Mouse (Mus musculus): ENCODE results near the gene Arid3a.
A peak's percentile ranks its signal among the peaks of the same experiment; 100 is the strongest.

The Arid3a gene

GRCm38 (mm10) chr10:79979401-79980155 lies 52.7 kb downstream of the Arid3a start:
- DNase-seq = no peak

- DNase-seq = no peak
These were observed 56.4 kb downstream of the Arid3a start for GRCm38 (mm10) chr10:79983205-79983604.

DNA sequence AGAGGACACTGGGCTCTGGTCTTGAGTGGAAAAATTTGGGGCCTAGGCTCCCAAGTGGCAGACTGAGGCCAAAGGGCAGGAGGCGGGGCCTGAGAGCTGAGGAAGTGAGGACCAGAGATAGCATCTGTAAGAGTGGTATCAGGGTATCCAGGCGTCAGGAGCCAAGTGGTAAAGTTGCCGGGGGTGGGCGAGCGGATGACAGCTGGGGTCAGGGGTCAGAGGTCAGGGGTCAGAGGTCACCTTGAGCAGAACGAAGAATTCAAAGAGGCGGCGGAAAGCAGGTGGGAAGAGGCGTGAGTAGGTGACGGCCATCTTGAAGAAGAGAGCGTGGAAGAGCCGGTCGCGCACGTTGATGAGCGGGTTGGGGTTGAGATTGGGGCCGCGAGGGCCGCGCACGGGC lies 56.8 kb downstream of the Arid3a start:
- DNase-seq = peak; percentile 90

GRCm38 (mm10) chr10:79984195-79984816 lies 57.5 kb downstream of the Arid3a start, which contains the start of gene Tmem259:
Gene Tmem259 (minus strand): TSS chr10:79984330.
- peak; percentile 89 for DNase-seq

DNA sequence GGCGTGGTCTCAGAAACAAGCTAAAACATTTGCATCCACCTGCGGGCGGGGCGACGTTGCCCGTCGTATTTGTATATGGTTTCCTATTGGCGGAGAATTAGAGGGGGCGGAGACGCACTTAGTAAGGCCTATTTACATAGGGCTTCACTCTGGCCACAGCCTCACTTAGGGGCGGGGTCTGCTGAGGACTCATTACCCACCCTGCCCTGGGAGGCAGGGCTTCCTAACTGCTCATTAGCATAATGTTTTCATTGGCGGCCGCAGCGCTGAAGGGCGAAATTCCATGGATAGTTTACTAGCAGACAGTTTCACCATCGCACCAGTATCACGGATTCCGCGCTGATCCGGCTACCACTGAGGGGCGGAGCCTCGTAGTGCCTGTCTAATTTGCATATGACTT lies 58.0 kb downstream of the Arid3a start:
- peak; percentile 99 for DNase-seq

GRCm38 (mm10) chr10:79985334-79986231 lies 58.7 kb downstream of the Arid3a start:
- peak; percentile 88 for DNase-seq

- DNase-seq = peak; percentile 79
These were observed 59.5 kb downstream of the Arid3a start for GRCm38 (mm10) chr10:79986232-79986878.

DNA sequence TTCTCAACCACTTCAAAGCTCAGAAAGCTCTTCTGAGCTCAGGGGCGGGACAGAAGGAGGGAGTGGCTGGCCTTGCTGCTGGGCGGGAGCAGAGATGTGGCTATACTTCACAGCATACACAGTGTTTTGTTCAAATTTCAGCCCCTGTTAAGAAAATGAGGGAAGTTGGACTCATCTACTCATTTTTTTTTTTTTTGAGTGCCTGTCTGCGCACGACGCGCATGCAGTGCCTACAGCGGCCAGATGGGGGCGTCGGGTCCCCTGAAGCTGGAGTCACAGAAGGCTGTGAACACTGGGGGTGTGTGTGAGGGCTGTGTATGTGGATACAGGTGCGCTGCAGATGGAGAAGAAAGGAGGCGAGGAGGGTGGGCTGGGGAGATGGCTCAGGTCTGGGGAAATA lies 60.1 kb downstream of the Arid3a start:
- DNase-seq = peak; percentile 87

- no peak for DNase-seq
These were observed 61.1 kb downstream of the Arid3a start for GRCm38 (mm10) chr10:79987771-79988505.

- no peak for DNase-seq
These were observed 61.8 kb downstream of the Arid3a start, which contains the start of gene Cnn2 for GRCm38 (mm10) chr10:79988506-79989271. Gene Cnn2 (plus strand): TSS chr10:79988584.

DNA sequence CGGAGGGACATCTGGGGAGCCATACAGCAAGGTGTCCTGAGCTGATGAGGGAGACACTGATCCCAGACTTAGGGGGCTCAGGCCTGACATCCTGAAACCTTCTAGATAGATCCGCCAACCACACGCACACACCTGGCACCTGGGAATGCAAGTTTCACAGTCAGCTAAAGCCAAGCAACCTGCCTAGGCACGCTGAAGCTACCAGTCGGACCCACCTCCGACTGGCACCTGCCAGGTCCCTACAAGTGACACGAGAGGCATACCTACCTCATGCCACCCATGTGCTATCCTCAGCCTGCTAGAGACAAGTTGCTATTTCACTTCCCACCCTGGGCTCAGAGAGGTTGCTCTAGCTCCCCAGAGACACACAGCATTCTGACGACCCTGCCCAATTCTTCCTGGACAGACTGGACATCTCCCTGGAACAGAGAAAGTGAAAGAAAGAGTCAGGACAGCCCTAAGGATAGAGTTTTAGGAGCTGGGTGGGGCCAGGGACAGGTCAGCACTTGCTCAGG lies 62.5 kb downstream of the Arid3a start:
- no peak for DNase-seq

- DNase-seq = no peak
These were observed 63.0 kb downstream of the Arid3a start for GRCm38 (mm10) chr10:79989870-79990269.

DNA sequence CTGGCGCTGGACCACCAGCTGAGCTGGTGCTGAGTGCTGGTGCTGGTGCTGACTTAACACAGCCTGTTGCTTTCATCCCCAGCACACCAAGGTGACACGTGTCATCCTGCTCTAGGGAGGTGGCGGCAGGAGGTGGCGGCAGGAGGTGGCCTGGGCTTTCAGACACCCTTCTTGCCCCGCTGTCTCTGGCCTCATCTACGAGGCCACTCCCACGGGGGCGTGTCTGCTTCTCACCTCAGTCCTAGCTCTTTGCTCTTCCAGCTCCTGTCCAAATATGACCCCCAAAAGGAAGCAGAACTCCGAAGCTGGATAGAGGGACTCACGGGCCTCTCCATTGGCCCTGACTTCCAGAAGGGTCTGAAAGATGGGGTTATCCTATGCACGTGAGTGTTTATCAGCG lies 64.3 kb downstream of the Arid3a start:
- no peak for DNase-seq

GRCm38 (mm10) chr10:79991548-79991947 lies 64.7 kb downstream of the Arid3a start:
- no peak for DNase-seq

DNA sequence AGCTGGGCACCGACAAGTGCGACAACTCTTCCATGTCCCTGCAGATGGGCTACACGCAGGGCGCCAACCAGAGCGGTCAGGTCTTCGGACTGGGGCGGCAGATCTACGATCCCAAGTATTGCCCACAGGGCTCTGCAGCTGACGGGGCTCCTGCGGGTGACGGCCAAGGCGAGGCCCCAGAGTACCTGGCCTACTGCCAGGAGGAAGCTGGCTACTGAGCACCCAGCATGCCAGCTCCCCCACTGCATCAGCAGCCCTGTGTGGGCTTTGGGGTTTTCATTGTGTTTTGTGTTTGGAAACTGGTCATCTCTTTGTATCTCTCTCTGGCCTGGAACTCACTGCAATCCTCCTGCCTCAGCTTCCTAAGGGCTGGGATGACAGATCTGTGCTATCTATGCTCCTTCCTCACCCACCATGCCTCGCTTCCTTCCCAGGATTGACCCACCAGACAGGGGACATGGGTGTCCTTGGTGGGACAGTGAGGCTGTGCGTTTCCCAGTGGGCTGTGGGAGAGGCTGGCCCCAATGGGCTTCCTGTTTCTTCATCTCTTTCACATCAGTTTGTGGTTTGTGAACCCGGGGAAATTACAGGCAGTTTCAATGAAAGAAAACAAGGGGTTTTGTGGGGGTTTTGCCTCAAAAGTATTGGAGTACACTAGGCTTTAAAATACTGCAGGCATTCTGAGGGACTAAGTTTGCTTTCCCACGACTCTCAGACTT lies 67.7 kb downstream of the Arid3a start:
- no peak for DNase-seq

DNA sequence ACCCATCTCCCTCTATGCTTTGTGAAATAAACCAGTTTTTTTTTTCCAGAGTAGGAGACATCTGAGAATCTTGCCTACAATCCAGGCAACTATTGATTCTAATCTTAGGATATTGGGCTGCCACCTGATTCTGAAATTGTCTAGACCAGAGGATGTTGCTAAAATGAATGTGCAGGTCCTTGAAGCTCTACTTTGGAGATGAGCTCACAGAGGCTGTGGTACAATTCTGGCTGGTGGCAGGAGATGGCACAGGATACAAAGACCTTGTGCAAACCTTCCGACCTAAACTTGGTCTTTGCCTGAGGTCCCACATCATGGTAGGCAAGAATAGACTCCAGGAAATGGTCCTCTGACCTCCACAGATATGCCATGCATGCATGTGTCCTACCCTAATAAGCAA lies 68.8 kb downstream of the Arid3a start:
- no peak for DNase-seq

DNA sequence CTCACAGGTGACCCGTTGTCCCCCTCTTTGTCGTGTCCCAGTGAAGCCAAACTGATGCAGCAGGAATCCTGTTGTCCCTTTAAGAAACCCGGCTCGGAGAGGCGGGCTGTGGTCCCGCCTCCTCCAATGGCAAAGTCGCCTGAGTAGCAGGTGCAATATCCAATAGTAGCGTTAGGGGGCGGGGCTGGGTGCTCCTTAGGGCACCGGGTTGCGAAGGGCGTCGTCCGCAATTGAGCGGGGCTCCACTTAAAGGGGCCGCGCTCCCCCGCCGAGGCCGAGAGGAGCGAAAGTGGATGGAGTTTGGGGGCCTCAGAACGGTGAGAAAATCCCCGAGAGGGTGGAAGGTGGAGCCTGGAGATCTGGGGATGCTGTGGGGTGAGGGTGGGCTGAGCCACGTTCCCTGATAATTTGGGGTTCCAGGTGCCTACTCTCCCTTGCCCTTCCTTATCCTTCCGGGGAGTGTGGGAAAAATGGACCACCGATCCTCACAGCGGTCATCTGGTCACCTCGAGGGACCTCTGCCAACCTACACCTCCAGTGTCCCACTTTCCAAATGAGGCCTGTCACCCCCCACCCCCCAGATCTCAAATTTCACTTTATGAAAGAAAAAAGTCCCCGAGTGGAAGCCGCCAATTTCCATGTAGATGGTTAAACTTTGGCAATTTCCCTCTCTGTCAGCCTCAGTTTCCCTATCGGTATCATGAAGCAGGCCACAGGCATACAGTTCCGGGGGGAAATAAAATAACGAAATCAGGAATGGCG lies 69.6 kb downstream of the Arid3a start, which contains the start of gene Abca7:
TSS of gene Abca7 (plus strand) at position 223 of the 762 bp plus-strand sequence.
- DNase-seq = peak; percentile 95

DNA sequence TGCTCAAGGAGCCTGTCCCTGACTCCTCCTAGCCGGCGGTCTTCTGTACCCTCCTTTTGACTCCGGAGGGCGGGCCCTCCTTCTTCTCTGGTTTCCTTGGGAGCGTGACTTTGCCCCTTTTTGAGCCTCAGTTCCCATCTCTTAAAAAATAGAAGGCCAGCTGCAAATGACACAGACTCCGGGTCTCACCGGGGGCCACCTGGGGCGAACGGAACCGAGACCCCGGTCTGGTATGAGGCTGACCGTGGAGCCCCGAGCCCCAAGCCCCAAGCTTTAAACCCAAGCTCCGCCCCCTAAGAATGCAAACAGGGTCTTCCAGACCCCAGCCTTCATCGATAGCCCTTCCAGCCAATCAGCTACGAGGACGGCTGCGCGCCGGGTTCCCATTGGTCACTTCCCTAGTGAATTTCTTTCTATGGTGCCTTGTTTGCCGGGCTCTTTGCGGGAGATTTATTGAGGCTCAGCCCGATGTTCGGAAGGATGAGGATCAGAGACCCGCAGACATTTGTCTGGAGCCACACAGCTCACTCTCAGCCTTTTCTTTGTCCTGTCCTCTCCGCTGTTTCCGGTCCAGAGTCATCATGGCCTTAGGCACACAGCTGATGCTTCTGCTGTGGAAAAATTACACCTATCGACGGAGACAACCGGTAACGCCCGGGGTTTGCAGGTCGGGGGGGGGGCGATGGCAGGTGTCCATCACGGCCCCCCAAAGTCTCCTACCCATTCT lies 70.4 kb downstream of the Arid3a start:
- peak; percentile 86 for DNase-seq

DNA sequence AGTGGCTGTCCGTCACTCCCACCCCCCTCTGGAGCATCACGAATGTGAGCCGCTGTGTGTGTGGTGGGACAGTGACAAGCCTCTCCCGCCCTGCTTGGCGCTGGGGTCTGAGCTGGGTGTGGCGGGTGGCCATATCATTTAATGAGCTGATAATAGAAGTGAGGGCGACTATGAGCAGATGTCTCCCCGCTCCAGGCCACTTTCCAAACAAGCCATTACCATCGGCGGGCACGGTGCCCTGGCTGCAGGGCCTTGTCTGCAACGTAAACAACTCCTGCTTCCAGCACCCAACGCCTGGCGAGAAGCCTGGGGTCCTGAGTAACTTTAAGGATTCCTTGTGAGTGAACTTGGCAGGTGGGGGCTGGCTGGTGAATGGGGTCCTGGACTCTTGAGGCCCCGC lies 71.0 kb downstream of the Arid3a start:
- peak; percentile 85 for DNase-seq

Data from cerebellum, adult 9-11 months (tissue).